Mouse (Mus musculus): ENCODE data around the gene Appl1.

- no peak for TF ChIP-seq POLR2A (IDR thresholded peaks at IDR 0.05; ENCODE audit: borderline replicate concordance, insufficient read depth, low read length)
- no peak for TF ChIP-seq CTCF (IDR thresholded peaks at IDR 0.05; ENCODE audit: borderline replicate concordance, insufficient read depth, low read depth, low read length)
Observed at GRCm38 (mm10) chr14:26879976-26880375, 91.1 kb downstream of the Appl1 start.
